Mouse (Mus musculus) liver, embryonic 16.5 days (tissue): ENCODE results near the gene Il18rap. TPM values are rescaled to one million over a fixed set of nuclear protein-coding genes. Genes with fewer than 3 reads are reported as not detected.

Experiments
- ATAC-seq: fragments of 200-750 bp; cut with Nextera tagmentation; 2 replicates; pipeline ENCODE4 v1.8.0; 2017; ENCODE audit warnings: low read depth, mild to moderate bottlenecking, moderate number of reproducible peaks, moderate library complexity
- H3K27ac ChIP-seq: fragments of 300-500 bp; sonication (generic); 2 replicates; pipeline ENCODE4 v1.5.1; 2014; ENCODE audit warnings: mild to moderate bottlenecking, low read length
- H3K27me3 ChIP-seq: fragments of 300-500 bp; sonication (generic); 2 replicates; pipeline ENCODE4 v1.6.1; 2014; ENCODE audit warnings: low read depth, low read length, mixed read lengths; ENCODE audit not compliant: control insufficient read depth, insufficient read depth
- H3K36me3 ChIP-seq: fragments of 300-500 bp; sonication (generic); 2 replicates; pipeline ENCODE4 v1.6.1; 2014; ENCODE audit warnings: mild to moderate bottlenecking; ENCODE audit not compliant: control insufficient read depth, insufficient read depth
- H3K4me1 ChIP-seq: fragments of 300-500 bp; sonication (generic); 2 replicates; pipeline ENCODE4 v1.6.1; 2014; ENCODE audit warnings: low read depth, low read length, mixed read lengths; ENCODE audit not compliant: control insufficient read depth
- H3K4me2 ChIP-seq: fragments of 300-500 bp; sonication (generic); 2 replicates; pipeline ENCODE4 v1.6.1; 2014; ENCODE audit warnings: low read depth, low read length, mixed read lengths
- H3K4me3 ChIP-seq: fragments of 300-500 bp; sonication (generic); 2 replicates; pipeline ENCODE4 v1.5.1; 2014; ENCODE audit warnings: low read depth, mild to moderate bottlenecking, low read length
- H3K9ac ChIP-seq: fragments of 300-500 bp; sonication (generic); 2 replicates; pipeline ENCODE4 v1.6.1; 2014; ENCODE audit warnings: low read depth, low read length
- H3K9me3 ChIP-seq: fragments of 300-500 bp; sonication (generic); replicated peaks from 2 replicates; pipeline ENCODE4 v1.6.1; 2016; ENCODE audit warnings: low read length; ENCODE audit not compliant: control insufficient read depth
- WGBS: fragments of 180-500 bp; shearing (Covaris S2); extraction: QIAGEN DNeasy Blood & Tissue Kit; methylation state at CpG from one replicate; pipeline ENCODE4 v1.1.7; 2014; ENCODE audit not compliant: insufficient replicate concordance; 5-methylcytosine and 5-hydroxymethylcytosine counted together
- polyA plus RNA-seq: library from polyadenylated mRNA; unstranded; fragments of >200 nt; fragmentation: Nextera tagmentation; extraction: Ambion mirVana; gene quantifications from 2 replicates; pipeline ENCODE4 v1.2.1, GENCODE M21; 2015

Gene Il18rap
- polyA plus RNA-seq, 1 experiment from 2014 or later = 1.8 TPM

GRCm38 (mm10) chr1:40476756-40477155, 38.4 kb upstream of the Il18rap start:
- H3K4me2 ChIP-seq = no peak overlapping the region
- 35% methylated on average over 4 of the region's 4 CpGs for WGBS
- no peak overlapping the region for H3K27ac ChIP-seq
- no peaks in the 10 kb centered on the region for H3K27me3 ChIP-seq
- H3K9ac ChIP-seq = no peak overlapping the region
- H3K36me3 ChIP-seq = no peaks in the 10 kb centered on the region
- ATAC-seq = no peak
- H3K4me3 ChIP-seq = no peak overlapping the region
- no peaks in the 10 kb centered on the region for H3K4me1 ChIP-seq
- no peaks in the 10 kb centered on the region for H3K9me3 ChIP-seq

GRCm38 (mm10) chr1:40479505-40479923, 35.6 kb upstream of the Il18rap start:
- no peak for ATAC-seq
- no peaks in the 10 kb centered on the region for H3K9me3 ChIP-seq
- H3K27ac ChIP-seq = no peak overlapping the region
- no peak overlapping the region for H3K9ac ChIP-seq
- no peaks in the 10 kb centered on the region for H3K27me3 ChIP-seq
- H3K4me3 ChIP-seq = no peak overlapping the region
- H3K4me1 ChIP-seq = no peaks in the 10 kb centered on the region
- H3K36me3 ChIP-seq = no peaks in the 10 kb centered on the region
- no peak overlapping the region for H3K4me2 ChIP-seq
- 19% methylated on average over 6 of the region's 6 CpGs for WGBS

- Histone ChIP-seq H3K4me2 (no peak overlapping the region), H3K27ac (no peak overlapping the region), H3K9ac (no peak overlapping the region), H3K27me3 (no peaks in the 10 kb centered on the region), H3K4me1 (no peaks in the 10 kb centered on the region), H3K9me3 (no peaks in the 10 kb centered on the region), H3K4me3 (no peak overlapping the region), H3K36me3 (no peaks in the 10 kb centered on the region)
- ATAC-seq = no peak
- 69% methylated on average over 4 of the region's 4 CpGs for WGBS
Observed at GRCm38 (mm10) chr1:40494594-40494993, 20.6 kb upstream of the Il18rap start.

GRCm38 (mm10) chr1:40499708-40500107, 15.5 kb upstream of the Il18rap start:
- no peaks in the 10 kb centered on the region for H3K36me3 ChIP-seq
- H3K27me3 ChIP-seq = no peaks in the 10 kb centered on the region
- no peak overlapping the region for H3K9ac ChIP-seq
- H3K27ac ChIP-seq = no peak overlapping the region
- ATAC-seq = no peak
- H3K4me3 ChIP-seq = no peak overlapping the region
- no peaks in the 10 kb centered on the region for H3K4me1 ChIP-seq
- H3K4me2 ChIP-seq = no peak overlapping the region
- H3K9me3 ChIP-seq = no peaks in the 10 kb centered on the region
- WGBS = 89% methylated on average over 1 of the region's 1 CpGs

- H3K4me3 ChIP-seq = no peak overlapping the region
- H3K9me3 ChIP-seq = no peaks in the 10 kb centered on the region
- 15% methylated on average over 4 of the region's 4 CpGs for WGBS
- H3K4me2 ChIP-seq = no peak overlapping the region
- H3K9ac ChIP-seq = no peak overlapping the region
- ATAC-seq = no peak
- no peak overlapping the region for H3K27ac ChIP-seq
- H3K36me3 ChIP-seq = no peaks in the 10 kb centered on the region
- no peaks in the 10 kb centered on the region for H3K27me3 ChIP-seq
- H3K4me1 ChIP-seq = no peaks in the 10 kb centered on the region
Observed at GRCm38 (mm10) chr1:40501126-40501525, 14.0 kb upstream of the Il18rap start.

DNA sequence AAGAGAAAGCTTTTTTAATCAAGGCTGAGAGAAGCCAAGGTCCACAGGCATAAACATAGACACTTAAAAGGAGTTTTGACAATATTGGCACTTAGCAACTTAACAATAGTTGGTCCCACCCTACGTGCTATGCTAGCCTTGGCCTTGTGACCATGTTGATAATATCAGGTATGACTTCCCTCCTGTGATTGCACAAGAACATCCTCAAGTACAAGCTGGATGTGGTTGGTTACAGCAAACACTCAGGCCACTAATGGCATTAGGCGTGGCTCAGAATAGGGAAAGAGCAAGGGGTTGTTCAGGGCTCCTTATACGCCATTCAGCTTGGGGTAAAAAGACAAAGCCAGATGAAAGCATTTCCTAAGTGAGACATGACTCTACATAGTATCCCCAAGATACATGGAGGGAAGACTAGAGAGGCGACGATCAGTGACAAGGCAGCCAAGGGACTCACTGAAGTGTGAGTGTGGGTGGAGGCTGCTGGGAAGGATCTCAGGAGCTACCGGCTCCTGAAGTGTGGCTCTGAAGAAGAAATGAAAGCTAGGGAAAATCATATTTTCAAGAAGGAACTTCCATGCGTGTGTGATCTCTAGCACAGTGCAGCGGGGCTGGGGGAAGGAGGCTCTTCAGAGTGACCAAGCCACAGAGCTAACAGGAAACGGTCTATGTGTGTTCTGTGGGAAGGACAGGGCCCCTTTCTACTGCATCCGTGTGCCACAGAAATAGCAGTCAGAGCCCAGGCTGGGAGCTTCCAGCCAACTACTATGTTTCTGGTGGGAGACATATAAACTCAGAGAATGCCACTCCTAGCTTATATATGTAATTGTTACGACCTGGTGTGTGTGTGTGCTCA, 13.4 kb upstream of the Il18rap start:
- no peak overlapping the region for H3K4me2 ChIP-seq
- no peak overlapping the region for H3K27ac ChIP-seq
- no peaks in the 10 kb centered on the region for H3K4me1 ChIP-seq
- no peaks in the 10 kb centered on the region for H3K36me3 ChIP-seq
- H3K9ac ChIP-seq = no peak overlapping the region
- H3K9me3 ChIP-seq = no peaks in the 10 kb centered on the region
- ATAC-seq = no peak
- WGBS = 25% methylated on average over 11 of the region's 11 CpGs
- no peak overlapping the region for H3K4me3 ChIP-seq
- no peaks in the 10 kb centered on the region for H3K27me3 ChIP-seq

GRCm38 (mm10) chr1:40504548-40504947, 10.6 kb upstream of the Il18rap start:
- Histone ChIP-seq H3K27ac (no peak overlapping the region), H3K27me3 (no peaks in the 10 kb centered on the region), H3K36me3 (no peaks in the 10 kb centered on the region), H3K4me2 (no peak overlapping the region), H3K4me3 (no peak overlapping the region), H3K4me1 (no peaks in the 10 kb centered on the region), H3K9me3 (no peaks in the 10 kb centered on the region), H3K9ac (no peak overlapping the region)
- WGBS = 25% methylated on average over 5 of the region's 5 CpGs
- no peak for ATAC-seq

- ATAC-seq = no peak
- H3K4me2 ChIP-seq = no peak overlapping the region
- H3K4me3 ChIP-seq = no peak overlapping the region
- WGBS = 58% methylated on average over 6 of the region's 6 CpGs
- H3K36me3 ChIP-seq = no peaks in the 10 kb centered on the region
- H3K9me3 ChIP-seq = no peaks in the 10 kb centered on the region
- H3K4me1 ChIP-seq = no peaks in the 10 kb centered on the region
- H3K27me3 ChIP-seq = no peaks in the 10 kb centered on the region
- no peak overlapping the region for H3K9ac ChIP-seq
- H3K27ac ChIP-seq = no peak overlapping the region
Observed at GRCm38 (mm10) chr1:40516364-40516763, 1.2 kb downstream of the Il18rap start.

GRCm38 (mm10) chr1:40522918-40523317, 7.8 kb downstream of the Il18rap start:
- 65% methylated on average over 7 of the region's 7 CpGs for WGBS

More at GRCm38 (mm10) chr1:40522918-40523317, 7.8 kb downstream of the Il18rap start:
- H3K9ac ChIP-seq = no peak overlapping the region
- ATAC-seq = no peak
- no peaks in the 10 kb centered on the region for H3K4me1 ChIP-seq
- no peak overlapping the region for H3K27ac ChIP-seq
- no peaks in the 10 kb centered on the region for H3K9me3 ChIP-seq
- no peaks in the 10 kb centered on the region for H3K36me3 ChIP-seq
- H3K27me3 ChIP-seq = no peaks in the 10 kb centered on the region
- H3K4me2 ChIP-seq = no peak overlapping the region
- H3K4me3 ChIP-seq = no peak overlapping the region
